Mouse (Mus musculus): ENCODE results near the gene Kank1.

- TF ChIP-seq CTCF (IDR thresholded peaks at IDR 0.05; ENCODE audit: extremely low read depth, insufficient read length, insufficient replicate concordance, low read depth, low read length) (no peak), POLR2A (IDR thresholded peaks at IDR 0.05; ENCODE audit: low read depth, low read length) (no peak)
These were observed 208.3 kb downstream of the Kank1 start for GRCm38 (mm10) chr19:25445054-25445453.
